10 mouse cellular contexts compared by ENCODE assay signal in genomic region chr3:67583846-67584186, GRCm38 (mm10). TPM values are rescaled to one million over a fixed set of nuclear protein-coding genes. Genes with fewer than 3 reads are reported as not detected.
DNase-seq lines count a peak whose midpoint lies in the region; ATAC-seq and TF ChIP-seq lines count a peak whose summit lies in the region.
"Had no signal": no experiment of that assay in that cellular context is flagged by ENCODE, and none has a peak within 500 bp of the region (broad histone marks: within the 10 kb centered on the region; RNA-seq: fewer than 3 reads in every experiment).

No protein-coding gene starts in this region.

- H3K36me3 ChIP-seq in hindbrain, embryonic 11.5 days (ENCODE audit: control insufficient read depth, insufficient read depth, low read length): no peaks in the 10 kb centered on the region
- peaks cover 6% of the 10 kb centered on the region; the same call in 1 of the 2 replicates for H3K36me3 ChIP-seq in limb, embryonic 11.5 days (ENCODE audit: control insufficient read depth, insufficient read depth, low read length)
- H3K36me3 ChIP-seq in neural tube, embryonic 15.5 days: peaks cover 22% of the 10 kb centered on the region

- H3K9me3 ChIP-seq in hindbrain, embryonic 11.5 days (ENCODE audit: control insufficient read depth, low read length): no peaks in the 10 kb centered on the region
- no peaks in the 10 kb centered on the region for H3K9me3 ChIP-seq in limb, embryonic 11.5 days (ENCODE audit: control insufficient read depth, low read length)
- no peaks in the 10 kb centered on the region for H3K9me3 ChIP-seq in neural tube, embryonic 15.5 days (replicated peaks)

- H3K9ac ChIP-seq in hindbrain, embryonic 11.5 days (ENCODE audit: low read depth, low read length): no peak overlapping the region
- no peak overlapping the region for H3K9ac ChIP-seq in limb, embryonic 11.5 days (ENCODE audit: low read length)
- H3K9ac ChIP-seq in neural tube, embryonic 15.5 days (replicated peaks): no peak overlapping the region

- no peaks in the 10 kb centered on the region for H3K27me3 ChIP-seq in hindbrain, embryonic 11.5 days (ENCODE audit: control insufficient read depth, insufficient read depth, low read length)
- no peaks in the 10 kb centered on the region for H3K27me3 ChIP-seq in limb, embryonic 11.5 days (ENCODE audit: control insufficient read depth, insufficient read depth, low read length)
- peaks cover 13% of the 10 kb centered on the region; the same call in 1 of the 2 replicates for H3K27me3 ChIP-seq in neural tube, embryonic 15.5 days (replicated peaks)

- no peak for ATAC-seq in hindbrain, embryonic 11.5 days (ENCODE audit: low FRiP score)
- no peak for ATAC-seq in limb, embryonic 11.5 days (ENCODE audit: insufficient number of reproducible peaks, low FRiP score, low TSS enrichment, low read depth)
- no peak for ATAC-seq in neural tube, embryonic 15.5 days (ENCODE audit: low FRiP score)

- no peak for TF ChIP-seq CTCF in layer of hippocampus, adult 2 months (conservative IDR thresholded peaks at IDR 0.05)

- no peaks in the 10 kb centered on the region for H3K4me1 ChIP-seq in hindbrain, embryonic 11.5 days (replicated peaks; ENCODE audit: control insufficient read depth, insufficient read depth, low read length)
- H3K4me1 ChIP-seq in limb, embryonic 11.5 days (ENCODE audit: control insufficient read depth, insufficient read depth, low read length): no peaks in the 10 kb centered on the region
- H3K4me1 ChIP-seq in neural tube, embryonic 15.5 days: peaks cover 19% of the 10 kb centered on the region

- WGBS in hindbrain, embryonic 11.5 days: 84% methylated on average over 6 of the region's 6 CpGs
- 85% methylated on average over 6 of the region's 6 CpGs for WGBS in limb, embryonic 11.5 days
- WGBS in neural tube, embryonic 15.5 days: 89% methylated on average over 6 of the region's 6 CpGs

- H3K4me2 ChIP-seq in hindbrain, embryonic 11.5 days (replicated peaks; ENCODE audit: low read depth, low read length): peak overlapping the region; percentile 52; the same call in 1 of the 2 replicates
- H3K4me2 ChIP-seq in limb, embryonic 11.5 days (ENCODE audit: low read depth, severe bottlenecking): peak overlapping the region; percentile 88; the same call in 1 of the 2 replicates
- peak overlapping the region; percentile 92 for H3K4me2 ChIP-seq in neural tube, embryonic 15.5 days

- DNase-seq in layer of hippocampus, adult 2 months (ENCODE audit: low spot score in 2 of 2): no peak
- DNase-seq in layer of hippocampus, adult 9-11 months: no peak
- no peak for DNase-seq in hindbrain, embryonic 11.5 days (ENCODE audit: low spot score)
- no peak for DNase-seq in limb, embryonic 11.5 days (ENCODE audit: low spot score)
- DNase-seq in cerebellum, adult 9-10 months: no peak
- no peak for DNase-seq in layer of hippocampus, adult 11-12 months (ENCODE audit: low spot score)
- no peak for DNase-seq in urinary bladder, postnatal 10 days (ENCODE audit: low spot score)
- DNase-seq: cerebellum, adult 2 months; right cerebral cortex, adult 18-20 months had no signal

- H3K27ac ChIP-seq in layer of hippocampus, adult 2 months: no peak overlapping the region
- no peak overlapping the region for H3K27ac ChIP-seq in hindbrain, embryonic 11.5 days (ENCODE audit: low read depth, low read length)
- H3K27ac ChIP-seq in limb, embryonic 11.5 days (replicated peaks; ENCODE audit: low read depth, low read length): no peak overlapping the region
- no peak overlapping the region for H3K27ac ChIP-seq in neural tube, embryonic 15.5 days (replicated peaks)

- H3K4me3 ChIP-seq in layer of hippocampus, adult 2 months: peak overlapping the region; percentile 72; the same call in 1 of the 2 replicates
- H3K4me3 ChIP-seq in hindbrain, embryonic 11.5 days (ENCODE audit: low read depth, low read length): no peak overlapping the region
- H3K4me3 ChIP-seq in limb, embryonic 11.5 days (ENCODE audit: low read depth, low read length): no peak overlapping the region
- peak overlapping the region; percentile 75; the same call in 1 of the 2 replicates for H3K4me3 ChIP-seq in neural tube, embryonic 15.5 days (replicated peaks)

RNA-seq across cellular contexts. Expression of gene Mfsd1, which starts 1.3 kb away (rescaled TPM):
- 10 to 100 TPM; 39.8 to 41.3 TPM for total RNA-seq in layer of hippocampus, adult 2 months (2021)
- 63.6 and 73.6 TPM in 2 replicates for polyA plus RNA-seq in hindbrain, embryonic 11.5 days (2014; fragmentation: Nextera tagmentation; extraction: Ambion mirVana)
- polyA plus RNA-seq in limb, embryonic 11.5 days (2014; fragmentation: Nextera tagmentation; extraction: Ambion mirVana): 62.6 and 63.1 TPM in 2 replicates
- 29.4 and 33.8 TPM in 2 replicates for polyA plus RNA-seq in neural tube, embryonic 15.5 days (2015; fragmentation: Nextera tagmentation; extraction: Ambion mirVana)

Comparison
In these comparisons a context has a peak if more than half of its experiments do, and no peak if none do; other contexts are left out.
1. H3K4me3 ChIP-seq: peak in layer of hippocampus, adult 2 months (single experiment) and neural tube, embryonic 15.5 days (single experiment); none in hindbrain, embryonic 11.5 days (single experiment) and limb, embryonic 11.5 days (single experiment).
2. Peak in every context shown above with its lines, with median percentiles within 50 percentile points of each other: H3K4me2 ChIP-seq.